Mouse (Mus musculus): ENCODE results near the gene Skp1a.
"Not testable (repeated sequence)": the region's sequence is repeated elsewhere in the genome, so short reads cannot be mapped to it uniquely, and the experiment has no call there.

GRCm38 (mm10) chr11:52221921-52222320 is 9.9 kb upstream of the Skp1a start:
- not testable (repeated sequence) for TF ChIP-seq ZNF384 (IDR thresholded peaks at IDR 0.05; ENCODE audit: low read depth, low read length); HCFC1 (IDR thresholded peaks at IDR 0.05; ENCODE audit: borderline replicate concordance, insufficient read depth, low read length); CHD2 (IDR thresholded peaks at IDR 0.05; ENCODE audit: low read depth, low read length); MAFK (IDR thresholded peaks at IDR 0.05; ENCODE audit: insufficient read depth, low read depth, low read length); ZC3H11A (IDR thresholded peaks at IDR 0.05; ENCODE audit: borderline replicate concordance, low read depth, low read length)
